Mouse (Mus musculus) lung, adult 2 months (tissue): ENCODE results near the gene Fuz.

Experiments used
- CTCF ChIP-seq: fragments of 200-500 bp; IDR thresholded peaks from 2 replicates; pipeline ENCODE4 v1.5.1; 2011; ENCODE audit warnings: mild to moderate bottlenecking, low read length, control low read depth; ENCODE audit not compliant: insufficient read depth
- POLR2A ChIP-seq: fragments of 200-500 bp; IDR thresholded peaks from 2 replicates; pipeline ENCODE4 v1.6.1; 2011; ENCODE audit warnings: low read depth, mild to moderate bottlenecking, control low read depth, low read length, borderline replicate concordance; ENCODE audit errors: extremely low read depth

- TF ChIP-seq POLR2A (no peak), CTCF (no peak)
Observed at GRCm38 (mm10) chr7:44916881-44917280, 21.0 kb downstream of the Fuz start.
